Mouse (Mus musculus): ENCODE measurements around the gene Sec22b. TPM values are rescaled to one million over a fixed set of nuclear protein-coding genes. Genes with fewer than 3 reads are reported as not detected.

The Sec22b gene
- total and polyA plus RNA-seq, 2 experiments from 2014 or later, result 62.8 to 89.1 TPM

GRCm38 (mm10) chr3:97876259-97876658 lies 24.7 kb upstream of the Sec22b start:
- H3K9ac ChIP-seq (replicated peaks; ENCODE audit: low read length, poor library complexity, severe bottlenecking), result no peak overlapping the region
- 40% methylated on average over 8 of the region's 8 CpGs for WGBS
- no peak overlapping the region for H3K4me3 ChIP-seq (ENCODE audit: low read depth, low read length)
- no peak overlapping the region for H3K27ac ChIP-seq (ENCODE audit: low read depth, low read length)
- TF ChIP-seq CTCF (IDR thresholded peaks at IDR 0.05), result no peak
- no peaks in the 10 kb centered on the region for H3K9me3 ChIP-seq (ENCODE audit: low read length)
- H3K4me1 ChIP-seq (ENCODE audit: insufficient read depth, low read length), result no peaks in the 10 kb centered on the region
- DNase-seq (ENCODE audit: low spot score) (no peak), ATAC-seq (ENCODE audit: low FRiP score) (no peak)
- H3K27me3 ChIP-seq (ENCODE audit: insufficient read depth, low read length), result no peaks in the 10 kb centered on the region
- no peaks in the 10 kb centered on the region for H3K36me3 ChIP-seq (ENCODE audit: insufficient read depth, low read length)
- H3K4me2 ChIP-seq (ENCODE audit: low read depth, low read length, poor library complexity, severe bottlenecking), result no peak overlapping the region

GRCm38 (mm10) chr3:97879222-97879621 lies 21.8 kb upstream of the Sec22b start:
- Histone ChIP-seq H3K9ac (replicated peaks; ENCODE audit: low read length, poor library complexity, severe bottlenecking) (no peak overlapping the region), H3K36me3 (ENCODE audit: insufficient read depth, low read length) (no peaks in the 10 kb centered on the region), H3K27me3 (ENCODE audit: insufficient read depth, low read length) (no peaks in the 10 kb centered on the region), H3K4me3 (ENCODE audit: low read depth, low read length) (no peak overlapping the region), H3K4me1 (ENCODE audit: insufficient read depth, low read length) (no peaks in the 10 kb centered on the region), H3K27ac (ENCODE audit: low read depth, low read length) (no peak overlapping the region), H3K9me3 (ENCODE audit: low read length) (no peaks in the 10 kb centered on the region), H3K4me2 (ENCODE audit: low read depth, low read length, poor library complexity, severe bottlenecking) (no peak overlapping the region)
- ATAC-seq (ENCODE audit: low FRiP score), result no peak
- TF ChIP-seq CTCF (IDR thresholded peaks at IDR 0.05), result peak; percentile 85
- 15% methylated on average over 5 of the region's 5 CpGs for WGBS
- DNase-seq (ENCODE audit: low spot score), result peak; percentile 70

DNA sequence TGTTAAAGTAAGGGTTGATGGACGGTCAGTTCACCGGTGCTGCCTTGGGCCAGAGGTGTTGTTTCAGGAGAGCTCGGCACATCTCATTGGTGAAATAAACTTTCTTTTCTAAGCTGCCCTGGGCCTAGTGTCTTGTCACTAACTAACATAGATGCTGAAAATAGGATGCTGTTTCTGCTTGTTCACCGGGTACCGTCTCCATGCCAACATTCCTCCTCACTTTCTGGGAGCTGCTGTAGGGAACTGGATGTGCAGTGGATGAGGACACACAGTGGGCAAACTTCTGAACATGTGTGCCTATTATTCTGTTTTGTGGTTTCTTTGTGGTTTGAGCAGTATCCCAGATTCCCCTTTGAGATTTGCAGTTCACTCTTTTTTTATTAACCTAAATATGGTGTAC lies 19.4 kb upstream of the Sec22b start:
- no peak overlapping the region for H3K27ac ChIP-seq (ENCODE audit: low read depth, low read length)
- H3K27me3 ChIP-seq (ENCODE audit: insufficient read depth, low read length), result no peaks in the 10 kb centered on the region
- no peaks in the 10 kb centered on the region for H3K4me1 ChIP-seq (ENCODE audit: insufficient read depth, low read length)
- no peak overlapping the region for H3K9ac ChIP-seq (replicated peaks; ENCODE audit: low read length, poor library complexity, severe bottlenecking)
- no peak for DNase-seq (ENCODE audit: low spot score)
- H3K4me3 ChIP-seq (ENCODE audit: low read depth, low read length), result no peak overlapping the region
- 91% methylated on average over 5 of the region's 5 CpGs for WGBS
- H3K36me3 ChIP-seq (ENCODE audit: insufficient read depth, low read length), result no peaks in the 10 kb centered on the region
- H3K4me2 ChIP-seq (ENCODE audit: low read depth, low read length, poor library complexity, severe bottlenecking), result no peak overlapping the region
- no peak for TF ChIP-seq CTCF (IDR thresholded peaks at IDR 0.05)
- no peak for ATAC-seq (ENCODE audit: low FRiP score)
- H3K9me3 ChIP-seq (ENCODE audit: low read length), result no peaks in the 10 kb centered on the region

DNA sequence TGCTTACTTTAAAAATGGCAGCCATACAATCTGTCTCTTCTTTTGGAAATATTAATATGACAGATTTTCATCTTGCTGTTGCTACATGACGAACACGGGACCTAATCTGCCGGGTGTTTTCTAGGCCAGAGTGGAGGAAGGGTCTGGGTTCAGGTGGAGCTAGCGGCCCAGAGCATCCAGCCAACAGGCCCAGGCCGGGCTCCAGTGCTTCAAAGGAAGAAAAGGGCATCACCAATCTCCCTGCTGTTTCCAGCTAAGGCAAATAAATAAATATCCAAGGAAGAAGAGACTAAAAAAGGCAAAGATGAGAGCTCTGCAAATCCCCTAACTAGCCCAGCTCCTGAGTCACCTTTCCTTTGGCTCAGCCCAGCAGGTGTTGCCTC lies 13.2 kb upstream of the Sec22b start:
- Histone ChIP-seq H3K27me3 (ENCODE audit: insufficient read depth, low read length) (no peaks in the 10 kb centered on the region), H3K4me2 (ENCODE audit: low read depth, low read length, poor library complexity, severe bottlenecking) (peak overlapping the region; percentile 72), H3K9ac (replicated peaks; ENCODE audit: low read length, poor library complexity, severe bottlenecking) (peak overlapping the region; percentile 98), H3K4me3 (ENCODE audit: low read depth, low read length) (peak overlapping the region; percentile 74), H3K9me3 (ENCODE audit: low read length) (no peaks in the 10 kb centered on the region), H3K36me3 (ENCODE audit: insufficient read depth, low read length) (no peaks in the 10 kb centered on the region), H3K4me1 (ENCODE audit: insufficient read depth, low read length) (no peaks in the 10 kb centered on the region), H3K27ac (ENCODE audit: low read depth, low read length) (peak overlapping the region; percentile 94)
- TF ChIP-seq CTCF (IDR thresholded peaks at IDR 0.05), result no peak
- DNase-seq (ENCODE audit: low spot score) (peak; percentile 19), ATAC-seq (ENCODE audit: low FRiP score) (peak; percentile 39; the same call in 1 of the 2 replicates)
- WGBS, result 49% methylated on average over 5 of the region's 5 CpGs

GRCm38 (mm10) chr3:97888168-97888901 lies 12.7 kb upstream of the Sec22b start, which contains the start of gene Pde4dip:
Gene Pde4dip (minus strand): TSS chr3:97888707.
- 1% methylated on average over 44 of the region's 44 CpGs for WGBS
- ATAC-seq (ENCODE audit: low FRiP score) (peak; percentile 88), DNase-seq (ENCODE audit: low spot score) (peak; percentile 75)

DNA sequence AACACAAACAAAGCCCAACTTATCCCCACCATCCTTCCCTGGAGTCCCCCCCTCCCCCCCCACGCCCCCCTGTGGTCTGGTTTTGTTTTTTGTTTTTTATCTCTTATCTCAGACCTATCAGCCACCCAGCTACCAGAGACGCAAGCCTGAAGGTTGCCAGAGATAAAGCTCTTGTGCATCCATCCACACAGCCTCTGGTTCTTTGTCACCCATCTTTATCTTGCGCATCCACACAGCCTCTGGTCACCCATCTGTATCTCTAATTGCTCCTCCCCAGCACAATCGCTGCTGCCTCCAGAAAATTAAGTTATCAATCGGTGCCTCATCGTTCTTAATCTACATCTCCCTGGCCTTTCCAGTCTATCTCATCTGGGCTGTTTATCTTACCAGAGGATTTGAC lies 10.8 kb upstream of the Sec22b start:
- H3K4me2 ChIP-seq (ENCODE audit: low read depth, low read length, poor library complexity, severe bottlenecking), result no peak overlapping the region
- no peaks in the 10 kb centered on the region for H3K36me3 ChIP-seq (ENCODE audit: insufficient read depth, low read length)
- no peaks in the 10 kb centered on the region for H3K9me3 ChIP-seq (ENCODE audit: low read length)
- H3K27me3 ChIP-seq (ENCODE audit: insufficient read depth, low read length), result no peaks in the 10 kb centered on the region
- TF ChIP-seq CTCF (IDR thresholded peaks at IDR 0.05), result no peak
- WGBS, result 55% methylated on average over 6 of the region's 6 CpGs
- H3K4me1 ChIP-seq (ENCODE audit: insufficient read depth, low read length), result no peaks in the 10 kb centered on the region
- no peak overlapping the region for H3K9ac ChIP-seq (replicated peaks; ENCODE audit: low read length, poor library complexity, severe bottlenecking)
- DNase-seq (ENCODE audit: low spot score) (no peak), ATAC-seq (ENCODE audit: low FRiP score) (no peak)
- H3K27ac ChIP-seq (ENCODE audit: low read depth, low read length), result no peak overlapping the region
- no peak overlapping the region for H3K4me3 ChIP-seq (ENCODE audit: low read depth, low read length)

More at GRCm38 (mm10) chr3:97888168-97888901, 12.7 kb upstream of the Sec22b start, which contains the start of gene Pde4dip:
- H3K4me2 ChIP-seq (ENCODE audit: low read depth, low read length, poor library complexity, severe bottlenecking), result peak within 1 kb of the TSS; percentile 72
- peak within 1 kb of the TSS; percentile 98 for H3K9ac ChIP-seq (replicated peaks; ENCODE audit: low read length, poor library complexity, severe bottlenecking)
- H3K4me1 ChIP-seq (ENCODE audit: insufficient read depth, low read length), result no peaks in the 10 kb centered on the region
- peak within 1 kb of the TSS; percentile 74 for H3K4me3 ChIP-seq (ENCODE audit: low read depth, low read length)
- H3K9me3 ChIP-seq (ENCODE audit: low read length), result no peaks in the 10 kb centered on the region
- H3K36me3 ChIP-seq (ENCODE audit: insufficient read depth, low read length), result no peaks in the 10 kb centered on the region
- no peak for TF ChIP-seq CTCF (IDR thresholded peaks at IDR 0.05)
- no peaks in the 10 kb centered on the region for H3K27me3 ChIP-seq (ENCODE audit: insufficient read depth, low read length)
- peak within 1 kb of the TSS; percentile 94 for H3K27ac ChIP-seq (ENCODE audit: low read depth, low read length)

Measured in midbrain, postnatal 0 days (tissue).